Mouse (Mus musculus): ENCODE results near the gene Gm48552. TPM values are rescaled to one million over a fixed set of nuclear protein-coding genes. Genes with fewer than 3 reads are reported as not detected.
A peak's percentile ranks its signal among the peaks of the same experiment; 100 is the strongest.

Gm48552 gene
- polyA plus RNA-seq, 1 experiment from 2014 or later = 1.2 TPM

DNA sequence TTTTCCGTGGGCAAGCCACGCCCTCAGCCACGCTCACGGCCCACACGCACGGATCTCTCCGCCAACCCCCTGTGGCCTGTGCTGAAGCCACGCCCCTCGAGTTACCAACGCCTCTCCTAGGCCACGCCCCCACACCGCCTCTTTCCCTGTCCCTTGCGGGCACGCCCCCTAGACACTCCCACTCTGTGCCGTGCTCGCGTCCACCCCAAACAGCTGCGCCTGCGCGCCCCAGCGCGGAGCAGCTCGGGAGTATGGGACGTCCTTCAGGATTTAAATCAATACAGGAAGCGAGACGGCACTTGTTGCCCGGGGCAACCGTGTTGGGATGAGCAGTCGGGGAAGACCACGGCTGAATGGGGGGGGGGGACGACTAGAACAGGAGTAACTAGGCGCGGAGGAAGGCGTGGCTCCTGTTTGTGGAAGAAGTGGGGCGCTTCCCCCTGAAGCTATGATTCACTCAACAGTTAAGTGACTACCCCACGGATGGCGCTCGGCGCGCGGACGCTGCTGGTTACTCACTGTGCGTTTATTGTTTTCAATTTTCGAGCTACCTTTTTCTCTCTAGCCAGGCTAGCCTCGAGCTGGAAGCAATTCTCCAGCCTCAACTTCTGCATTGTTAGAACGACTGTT is 10.1 kb upstream of the Gm48552 start:
- Histone ChIP-seq H3K4me1 (ENCODE audit: control insufficient read depth, insufficient read depth, low read length) (peaks cover 29% of the 10 kb centered on the region), H3K27me3 (ENCODE audit: control insufficient read depth, insufficient read depth, low read length) (no peaks in the 10 kb centered on the region), H3K4me3 (ENCODE audit: low read depth, low read length) (peak overlapping the region; percentile 93), H3K9me3 (replicated peaks; ENCODE audit: control insufficient read depth, low read length) (no peaks in the 10 kb centered on the region), H3K27ac (ENCODE audit: low read depth, low read length) (peak overlapping the region; percentile 77), H3K36me3 (ENCODE audit: control insufficient read depth, insufficient read depth, low read length) (no peaks in the 10 kb centered on the region), H3K4me2 (peak overlapping the region; percentile 83), H3K9ac (ENCODE audit: low read depth, low read length) (peak overlapping the region; percentile 97)
- ATAC-seq (replicated peaks; ENCODE audit: insufficient number of reproducible peaks, low FRiP score, low TSS enrichment) = peak; percentile 96
- WGBS (ENCODE audit: insufficient replicate concordance) = under 1% methylated on average over 45 of the region's 46 CpGs

DNA sequence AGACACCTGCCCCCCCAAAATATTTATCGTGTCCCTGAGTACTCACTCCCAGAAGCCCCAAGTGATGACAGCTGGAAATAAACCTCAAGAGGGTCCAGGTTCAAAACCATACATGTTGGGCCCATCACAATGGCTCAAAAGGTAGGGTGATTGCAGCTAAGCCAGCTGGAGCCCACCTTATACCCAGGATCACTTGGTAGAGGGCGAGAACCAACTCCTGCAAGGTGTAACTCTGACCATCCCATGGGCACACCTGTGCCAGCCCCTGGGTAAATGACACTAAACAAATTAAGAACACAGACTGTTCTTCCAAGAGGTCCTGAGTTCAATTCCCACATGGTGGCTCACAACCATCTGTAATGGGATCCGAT is 9.6 kb upstream of the Gm48552 start:
- Histone ChIP-seq H3K9ac (ENCODE audit: low read depth, low read length) (peak overlapping the region; percentile 97), H3K4me3 (ENCODE audit: low read depth, low read length) (peak overlapping the region; percentile 93), H3K27ac (ENCODE audit: low read depth, low read length) (peak overlapping the region; percentile 77), H3K4me2 (peak overlapping the region; percentile 83), H3K36me3 (ENCODE audit: control insufficient read depth, insufficient read depth, low read length) (no peaks in the 10 kb centered on the region), H3K4me1 (ENCODE audit: control insufficient read depth, insufficient read depth, low read length) (peaks cover 29% of the 10 kb centered on the region), H3K9me3 (replicated peaks; ENCODE audit: control insufficient read depth, low read length) (no peaks in the 10 kb centered on the region), H3K27me3 (ENCODE audit: control insufficient read depth, insufficient read depth, low read length) (no peaks in the 10 kb centered on the region)
- 58% methylated on average over 3 of the region's 3 CpGs for WGBS (ENCODE audit: insufficient replicate concordance)
- ATAC-seq (replicated peaks; ENCODE audit: insufficient number of reproducible peaks, low FRiP score, low TSS enrichment) = no peak

DNA sequence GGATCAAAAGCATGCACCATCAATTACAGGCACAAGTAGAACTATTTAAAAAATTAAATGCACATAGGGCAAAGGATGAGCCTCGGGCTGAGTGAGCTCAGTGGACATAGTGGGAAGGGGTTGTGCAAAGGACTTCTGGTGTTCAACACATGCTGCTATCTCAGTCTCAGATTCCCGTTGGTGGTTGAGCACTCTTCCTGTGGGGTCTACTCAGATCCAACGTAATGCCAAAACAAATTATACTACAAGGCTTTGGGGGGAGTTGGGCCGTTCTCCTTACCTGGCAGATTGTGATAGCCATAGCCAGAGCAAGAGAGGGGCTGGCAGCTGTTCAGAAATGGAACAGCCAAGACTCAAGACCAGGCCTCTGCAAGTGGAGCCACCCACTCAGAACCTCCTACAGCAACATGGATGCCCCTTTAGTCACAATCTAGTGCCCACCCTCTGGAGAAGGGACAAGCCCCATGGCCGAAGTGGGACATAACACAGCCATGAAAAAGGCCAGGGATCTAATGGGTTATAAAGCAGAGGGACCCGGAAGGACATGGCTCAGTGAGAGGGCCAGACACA is 8.9 kb upstream of the Gm48552 start:
- H3K4me3 ChIP-seq (ENCODE audit: low read depth, low read length) = no peak overlapping the region
- H3K4me2 ChIP-seq = no peak overlapping the region
- H3K4me1 ChIP-seq (ENCODE audit: control insufficient read depth, insufficient read depth, low read length) = peaks cover 30% of the 10 kb centered on the region
- H3K36me3 ChIP-seq (ENCODE audit: control insufficient read depth, insufficient read depth, low read length) = no peaks in the 10 kb centered on the region
- WGBS (ENCODE audit: insufficient replicate concordance) = 88% methylated on average over 6 of the region's 6 CpGs
- H3K27me3 ChIP-seq (ENCODE audit: control insufficient read depth, insufficient read depth, low read length) = no peaks in the 10 kb centered on the region
- no peak overlapping the region for H3K27ac ChIP-seq (ENCODE audit: low read depth, low read length)
- ATAC-seq (replicated peaks; ENCODE audit: insufficient number of reproducible peaks, low FRiP score, low TSS enrichment) = no peak
- H3K9me3 ChIP-seq (replicated peaks; ENCODE audit: control insufficient read depth, low read length) = no peaks in the 10 kb centered on the region
- no peak overlapping the region for H3K9ac ChIP-seq (ENCODE audit: low read depth, low read length)

DNA sequence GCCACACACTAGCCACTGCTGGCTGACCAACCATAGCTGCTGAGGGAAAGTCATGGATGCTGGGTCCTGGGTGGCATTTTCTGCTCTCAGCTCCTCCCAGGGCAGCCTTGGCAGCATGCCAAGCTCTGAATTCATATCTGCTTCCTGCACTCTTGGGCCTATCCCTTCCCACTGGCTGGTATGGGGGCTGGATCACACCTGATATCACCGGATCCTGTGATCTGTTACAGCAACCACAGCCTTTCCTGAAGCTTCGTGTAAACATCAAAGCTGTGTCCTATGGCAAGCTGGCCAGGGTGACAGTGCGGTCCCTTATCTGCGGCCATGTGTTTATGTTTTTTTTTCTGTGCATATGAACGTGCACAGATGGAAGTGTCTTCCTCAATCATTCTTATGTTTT is 6.8 kb upstream of the Gm48552 start:
- ATAC-seq (replicated peaks; ENCODE audit: insufficient number of reproducible peaks, low FRiP score, low TSS enrichment) = no peak
- peak overlapping the region; percentile 57 for H3K27ac ChIP-seq (ENCODE audit: low read depth, low read length)
- no peak overlapping the region; the same call in 1 of the 2 replicates for H3K4me3 ChIP-seq (ENCODE audit: low read depth, low read length)
- peaks cover 31% of the 10 kb centered on the region for H3K4me1 ChIP-seq (ENCODE audit: control insufficient read depth, insufficient read depth, low read length)
- H3K27me3 ChIP-seq (ENCODE audit: control insufficient read depth, insufficient read depth, low read length) = no peaks in the 10 kb centered on the region
- H3K9me3 ChIP-seq (replicated peaks; ENCODE audit: control insufficient read depth, low read length) = no peaks in the 10 kb centered on the region
- 45% methylated on average over 5 of the region's 5 CpGs for WGBS (ENCODE audit: insufficient replicate concordance)
- peaks cover 9% of the 10 kb centered on the region for H3K36me3 ChIP-seq (ENCODE audit: control insufficient read depth, insufficient read depth, low read length)
- H3K9ac ChIP-seq (ENCODE audit: low read depth, low read length) = peak overlapping the region; percentile 34; the same call in 1 of the 2 replicates
- no peak overlapping the region for H3K4me2 ChIP-seq

DNA sequence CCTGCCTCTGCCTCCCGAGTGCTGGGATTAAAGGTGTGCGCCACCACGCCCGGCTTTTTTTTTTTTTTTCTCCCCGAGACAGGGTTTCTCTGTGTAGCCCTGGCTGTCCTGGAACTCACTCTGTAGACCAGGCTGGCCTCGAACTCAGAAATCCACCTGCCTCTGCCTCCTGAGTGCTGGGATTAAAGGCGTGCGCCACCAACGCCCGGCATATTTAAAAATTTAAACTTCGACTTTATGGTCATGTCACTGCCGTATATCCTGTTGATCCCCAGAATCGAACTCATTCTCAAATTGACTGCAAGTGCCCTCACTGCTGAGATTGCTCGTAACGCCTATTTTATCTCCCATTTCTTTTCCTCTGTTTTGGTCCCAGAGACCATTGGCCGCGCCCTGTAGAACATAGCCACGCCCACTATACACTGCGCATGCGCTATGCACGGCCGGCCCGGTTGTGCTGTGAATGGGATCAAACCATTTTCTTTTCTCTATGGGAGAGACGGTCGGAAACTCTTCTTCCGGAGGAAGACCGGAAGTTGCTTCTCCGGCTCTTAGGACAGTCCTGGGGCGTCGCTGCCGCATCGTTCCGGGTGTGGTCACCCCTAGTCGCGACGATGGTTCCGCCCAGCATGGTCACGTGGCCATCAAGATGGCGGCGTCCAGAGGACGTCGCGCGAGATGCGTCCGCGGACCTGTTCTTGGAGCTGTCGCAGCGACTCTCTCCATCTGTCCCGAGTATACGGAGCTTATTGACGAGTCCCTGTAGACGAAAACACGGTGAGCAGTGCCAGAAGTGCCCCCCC is 4.8 kb upstream of the Gm48552 start, which contains the start of the genes Dohh and Gm48551:
Gene Dohh (plus strand): TSS at position 627 of the 803 bp plus-strand sequence.
Gene Gm48551 (plus strand): TSS at position 665 of the 803 bp plus-strand sequence.
- no peaks in the 10 kb centered on the region for H3K27me3 ChIP-seq (ENCODE audit: control insufficient read depth, insufficient read depth, low read length)
- H3K9ac ChIP-seq (ENCODE audit: low read depth, low read length) = peak within 1 kb of the TSS; percentile 90
- H3K27ac ChIP-seq (ENCODE audit: low read depth, low read length) = peak within 1 kb of the TSS; percentile 86
- peak within 1 kb of the TSS; percentile 97 for H3K4me3 ChIP-seq (ENCODE audit: low read depth, low read length)
- WGBS (ENCODE audit: insufficient replicate concordance) = 6% methylated on average over 52 of the region's 54 CpGs
- H3K9me3 ChIP-seq (replicated peaks; ENCODE audit: control insufficient read depth, low read length) = no peaks in the 10 kb centered on the region
- H3K4me1 ChIP-seq (ENCODE audit: control insufficient read depth, insufficient read depth, low read length) = peaks cover 26% of the 10 kb centered on the region
- peak within 1 kb of the TSS; percentile 72 for H3K4me2 ChIP-seq
- peak; percentile 90 for ATAC-seq (replicated peaks; ENCODE audit: insufficient number of reproducible peaks, low FRiP score, low TSS enrichment)
- H3K36me3 ChIP-seq (ENCODE audit: control insufficient read depth, insufficient read depth, low read length) = peaks cover 23% of the 10 kb centered on the region

DNA sequence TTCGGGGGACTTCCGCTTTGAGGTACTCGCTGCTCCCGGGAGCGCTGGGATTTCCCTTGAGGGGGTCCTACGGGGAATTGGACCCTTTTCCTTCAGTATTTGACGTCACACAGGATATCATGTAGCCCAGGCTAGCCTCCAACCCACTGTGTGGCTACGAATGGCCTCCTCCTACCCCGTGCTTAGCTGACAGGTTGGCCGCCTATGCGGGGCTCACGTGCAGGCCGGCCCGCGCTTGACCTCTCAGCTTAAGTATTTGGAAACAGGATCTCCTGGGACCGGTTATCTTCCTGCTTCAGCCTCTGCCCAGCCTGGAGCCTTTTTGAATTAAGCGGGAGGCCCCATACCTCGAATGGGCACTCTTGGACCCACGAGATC is 4.2 kb upstream of the Gm48552 start:
- peak; percentile 9; the same call in 1 of the 2 replicates for ATAC-seq (replicated peaks; ENCODE audit: insufficient number of reproducible peaks, low FRiP score, low TSS enrichment)
- Histone ChIP-seq H3K27me3 (ENCODE audit: control insufficient read depth, insufficient read depth, low read length) (no peaks in the 10 kb centered on the region), H3K4me2 (peak overlapping the region; percentile 72), H3K4me1 (ENCODE audit: control insufficient read depth, insufficient read depth, low read length) (peaks cover 27% of the 10 kb centered on the region), H3K36me3 (ENCODE audit: control insufficient read depth, insufficient read depth, low read length) (peaks cover 23% of the 10 kb centered on the region), H3K9me3 (replicated peaks; ENCODE audit: control insufficient read depth, low read length) (no peaks in the 10 kb centered on the region), H3K9ac (ENCODE audit: low read depth, low read length) (peak overlapping the region; percentile 90), H3K4me3 (ENCODE audit: low read depth, low read length) (peak overlapping the region; percentile 97), H3K27ac (ENCODE audit: low read depth, low read length) (peak overlapping the region; percentile 86)
- WGBS (ENCODE audit: insufficient replicate concordance) = under 1% methylated on average over 19 of the region's 19 CpGs

DNA sequence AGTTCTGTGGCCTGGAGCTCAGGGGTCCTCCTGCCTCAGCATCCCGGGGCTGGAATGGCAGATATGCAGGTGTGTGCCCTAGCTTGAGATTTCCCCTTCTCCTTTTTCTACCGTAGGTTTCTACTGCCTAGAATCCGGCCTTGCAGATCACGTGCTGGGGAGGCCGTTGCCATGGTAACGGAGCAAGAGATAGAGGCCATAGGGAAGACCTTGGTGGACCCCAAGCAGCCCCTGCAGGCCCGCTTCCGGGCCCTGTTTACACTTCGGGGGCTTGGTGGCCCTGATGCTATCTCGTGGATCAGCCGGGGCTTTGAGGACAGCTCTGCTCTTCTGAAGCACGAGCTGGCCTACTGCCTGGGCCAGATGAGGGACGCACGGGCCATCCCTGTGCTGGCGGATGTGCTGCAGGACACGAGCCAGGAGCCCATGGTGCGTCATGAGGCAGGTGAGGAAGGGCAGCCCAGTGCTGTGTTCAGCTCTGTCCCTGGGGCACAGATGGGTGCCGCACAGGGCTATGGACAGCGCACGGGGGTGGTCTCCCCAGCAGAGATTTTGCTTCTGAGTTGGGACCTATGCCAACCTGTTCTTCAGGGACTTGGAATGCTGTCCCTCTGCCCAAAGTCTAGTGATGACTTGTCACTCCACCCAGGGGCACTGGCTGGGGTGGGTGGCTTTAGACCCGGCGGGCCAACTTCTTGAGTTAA is 3.0 kb upstream of the Gm48552 start:
- Histone ChIP-seq H3K4me2 (peak overlapping the region; percentile 72), H3K4me1 (ENCODE audit: control insufficient read depth, insufficient read depth, low read length) (peaks cover 28% of the 10 kb centered on the region), H3K27me3 (ENCODE audit: control insufficient read depth, insufficient read depth, low read length) (no peaks in the 10 kb centered on the region), H3K27ac (ENCODE audit: low read depth, low read length) (no peak overlapping the region), H3K36me3 (ENCODE audit: control insufficient read depth, insufficient read depth, low read length) (peaks cover 23% of the 10 kb centered on the region), H3K4me3 (ENCODE audit: low read depth, low read length) (peak overlapping the region; percentile 97), H3K9me3 (replicated peaks; ENCODE audit: control insufficient read depth, low read length) (no peaks in the 10 kb centered on the region), H3K9ac (ENCODE audit: low read depth, low read length) (0 out of 2 replicates have a peak overlapping the region, but pooled peaks have one; percentile 16)
- 78% methylated on average over 22 of the region's 22 CpGs for WGBS (ENCODE audit: insufficient replicate concordance)
- ATAC-seq (replicated peaks; ENCODE audit: insufficient number of reproducible peaks, low FRiP score, low TSS enrichment) = no peak

DNA sequence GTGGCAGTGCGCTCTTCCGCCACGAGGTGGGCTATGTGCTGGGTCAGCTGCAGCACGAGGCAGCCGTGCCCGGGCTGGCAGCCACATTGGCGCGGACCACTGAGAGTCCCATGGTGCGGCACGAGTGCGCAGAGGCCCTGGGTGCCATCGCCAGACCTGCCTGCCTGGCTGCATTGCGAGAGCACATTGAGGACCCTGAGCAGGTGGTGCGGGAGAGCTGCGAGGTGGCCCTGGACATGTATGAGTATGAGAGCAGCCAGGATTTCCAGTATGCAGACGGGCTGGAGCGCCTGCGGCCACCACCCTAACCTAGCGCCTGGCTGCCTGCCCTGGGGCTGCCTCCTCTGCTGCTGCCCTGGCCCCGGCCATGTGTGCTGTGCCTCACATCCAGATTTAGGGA is 1.1 kb upstream of the Gm48552 start:
- 93% methylated on average over 20 of the region's 20 CpGs for WGBS (ENCODE audit: insufficient replicate concordance)
- peaks cover 19% of the 10 kb centered on the region for H3K4me1 ChIP-seq (ENCODE audit: control insufficient read depth, insufficient read depth, low read length)

More for the DNA sequence above, 1.1 kb upstream of the Gm48552 start:
- Histone ChIP-seq H3K36me3 (ENCODE audit: control insufficient read depth, insufficient read depth, low read length) (peaks cover 23% of the 10 kb centered on the region), H3K27me3 (ENCODE audit: control insufficient read depth, insufficient read depth, low read length) (no peaks in the 10 kb centered on the region), H3K4me3 (ENCODE audit: low read depth, low read length) (no peak overlapping the region), H3K9ac (ENCODE audit: low read depth, low read length) (no peak overlapping the region), H3K4me2 (no peak overlapping the region), H3K9me3 (replicated peaks; ENCODE audit: control insufficient read depth, low read length) (no peaks in the 10 kb centered on the region), H3K27ac (ENCODE audit: low read depth, low read length) (no peak overlapping the region)
- no peak for ATAC-seq (replicated peaks; ENCODE audit: insufficient number of reproducible peaks, low FRiP score, low TSS enrichment)
